Mouse (Mus musculus) liver, adult 2 months (tissue): ENCODE data around the gene Zfp652.

ENCODE experiments used
- CTCF ChIP-seq: fragments of 200-500 bp; IDR thresholded peaks from 2 replicates; pipeline ENCODE4 v1.5.1; 2011; ENCODE audit warnings: low read depth, low read length, control low read depth
- POLR2A ChIP-seq: fragments of 200-500 bp; IDR thresholded peaks from 2 replicates; pipeline ENCODE4 v1.6.1; 2011; ENCODE audit warnings: low read length, control low read depth; ENCODE audit not compliant: insufficient read depth; ENCODE audit errors: extremely low read depth

GRCm38 (mm10) chr11:95768244-95768643 lies 55.8 kb downstream of the Zfp652 start:
- TF ChIP-seq CTCF (no peak), POLR2A (no peak)
